In genomic region chr2:104842559-104842958, GRCm38 (mm10) we compare ENCODE assay signal across 38 mouse cellular contexts. TPM values are rescaled to one million over a fixed set of nuclear protein-coding genes. Genes with fewer than 3 reads are reported as not detected.
"Had no signal": no experiment of that assay in that cellular context is flagged by ENCODE, and none has a peak within 500 bp of the region (broad histone marks: within the 10 kb centered on the region; RNA-seq: fewer than 3 reads in every experiment).

No protein-coding gene starts in this region.

- H3K27me3 ChIP-seq: heart, embryonic 12.5 days; heart, embryonic 13.5 days; heart, embryonic 15.5 days; hindbrain, embryonic 12.5 days; hindbrain, embryonic 13.5 days; hindbrain, embryonic 15.5 days; intestine, embryonic 15.5 days; kidney, embryonic 15.5 days had no signal

- H3K9me3 ChIP-seq: heart, embryonic 10.5 days; heart, embryonic 13.5 days; heart, embryonic 15.5 days; hindbrain, embryonic 12.5 days; hindbrain, embryonic 13.5 days; hindbrain, embryonic 15.5 days; intestine, embryonic 15.5 days; kidney, embryonic 15.5 days had no signal

- H3K4me3 ChIP-seq: heart, embryonic 10.5 days; heart, embryonic 12.5 days; heart, embryonic 13.5 days; heart, embryonic 15.5 days; hindbrain, embryonic 10.5 days; hindbrain, embryonic 12.5 days; hindbrain, embryonic 13.5 days; hindbrain, embryonic 15.5 days; intestine, embryonic 15.5 days; kidney, embryonic 15.5 days; layer of hippocampus, adult 2 months; left cerebral cortex, adult 2 months had no signal

- ATAC-seq: hindbrain, embryonic 16.5 days; hindbrain, postnatal 0 days; inflammation-experienced regulatory T-cells, adult 6 months; intestine, embryonic 15.5 days; intestine, embryonic 16.5 days; intestine, postnatal 0 days had no signal

- H3K27ac ChIP-seq: heart, embryonic 10.5 days; heart, embryonic 13.5 days; heart, embryonic 15.5 days; hindbrain, embryonic 10.5 days; hindbrain, embryonic 12.5 days; hindbrain, embryonic 13.5 days; hindbrain, embryonic 14.5 days; hindbrain, embryonic 15.5 days; hindbrain, postnatal 0 days; intestine, embryonic 15.5 days; kidney, embryonic 15.5 days; kidney, postnatal 0 days; layer of hippocampus, adult 2 months; left cerebral cortex, adult 2 months had no signal

- H3K4me1 ChIP-seq: heart, embryonic 13.5 days; heart, embryonic 15.5 days; hindbrain, embryonic 13.5 days; hindbrain, embryonic 15.5 days; intestine, embryonic 15.5 days; kidney, embryonic 15.5 days had no signal

- H3K9ac ChIP-seq: heart, embryonic 12.5 days; heart, embryonic 13.5 days; heart, embryonic 15.5 days; hindbrain, embryonic 12.5 days; hindbrain, embryonic 13.5 days; hindbrain, embryonic 14.5 days; hindbrain, embryonic 15.5 days; intestine, embryonic 15.5 days; kidney, embryonic 15.5 days had no signal

- DNase-seq: heart, postnatal 10 days; heart, postnatal 14 days; heart, postnatal 36 days; heart, postnatal 4 days; kidney, adult 11 months; kidney, adult 18-20 months; kidney, adult 2 months; kidney, adult 8-10 months; kidney, adult 9 months; kidney, postnatal 10 days; kidney, postnatal 14 days; kidney, postnatal 25 days; kidney, postnatal 36 days; kidney, postnatal 4 days; layer of hippocampus, adult 9-11 months; layer of hippocampus, postnatal 36 days had no signal

- H3K36me3 ChIP-seq: heart, embryonic 10.5 days; heart, embryonic 15.5 days; hindbrain, embryonic 10.5 days; hindbrain, embryonic 12.5 days; hindbrain, embryonic 13.5 days; hindbrain, embryonic 15.5 days; intestine, embryonic 15.5 days had no signal

- H3K4me2 ChIP-seq: heart, embryonic 11.5 days; heart, embryonic 12.5 days; heart, embryonic 13.5 days; heart, embryonic 15.5 days; hindbrain, embryonic 12.5 days; hindbrain, embryonic 13.5 days; hindbrain, embryonic 14.5 days; hindbrain, embryonic 15.5 days; intestine, embryonic 15.5 days; kidney, embryonic 15.5 days had no signal

RNA-seq across cellular contexts. Expression of gene Ccdc73, which starts 25.0 kb away (rescaled TPM):
- total RNA-seq: hindbrain, postnatal 0 days; layer of hippocampus, adult 18-20 months had no signal
- polyA plus RNA-seq: large intestine, adult 2 months had no signal
